Mouse (Mus musculus) frontal cortex, adult (tissue): ENCODE data around the gene Ajuba.

ENCODE experiments used
- ATAC-seq: cut with Nextera tagmentation; 2 replicates; pipeline ENCODE4 v1.9.2; 2017; ENCODE audit warnings: mild to moderate bottlenecking, moderate library complexity, mixed read lengths; ENCODE audit not compliant: low TSS enrichment

The Ajuba gene

DNA sequence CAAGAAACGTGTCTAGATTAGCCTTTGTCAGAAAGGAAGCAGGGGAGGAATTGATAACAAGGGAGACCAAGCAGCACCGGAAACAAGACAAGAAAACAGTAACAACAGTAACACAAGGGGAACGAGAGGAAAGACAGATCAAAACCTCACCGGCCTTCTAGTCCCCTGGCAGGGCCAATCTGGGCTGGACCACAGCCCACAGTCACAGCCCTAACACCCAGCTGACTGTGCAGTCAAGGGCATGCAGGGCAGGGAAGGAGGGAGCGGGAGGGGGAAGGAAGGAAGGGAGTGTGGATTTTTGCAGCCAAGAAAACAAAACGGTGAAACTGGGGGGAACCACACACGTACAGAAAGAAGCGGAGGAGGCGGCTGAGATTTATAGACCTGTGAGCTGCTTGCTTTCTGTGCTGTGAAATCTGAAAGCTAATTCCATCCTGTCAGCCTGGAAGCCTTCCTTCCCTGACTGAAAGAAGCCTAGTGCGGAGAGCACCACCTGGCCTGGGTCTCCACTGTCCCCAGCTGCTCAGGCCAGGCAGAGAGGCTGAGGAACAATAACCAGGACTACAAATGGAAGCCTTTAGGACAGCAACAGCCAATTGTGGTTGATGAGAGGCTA, 15.1 kb upstream of the Ajuba start:
- ATAC-seq, result peak; percentile 77

DNA sequence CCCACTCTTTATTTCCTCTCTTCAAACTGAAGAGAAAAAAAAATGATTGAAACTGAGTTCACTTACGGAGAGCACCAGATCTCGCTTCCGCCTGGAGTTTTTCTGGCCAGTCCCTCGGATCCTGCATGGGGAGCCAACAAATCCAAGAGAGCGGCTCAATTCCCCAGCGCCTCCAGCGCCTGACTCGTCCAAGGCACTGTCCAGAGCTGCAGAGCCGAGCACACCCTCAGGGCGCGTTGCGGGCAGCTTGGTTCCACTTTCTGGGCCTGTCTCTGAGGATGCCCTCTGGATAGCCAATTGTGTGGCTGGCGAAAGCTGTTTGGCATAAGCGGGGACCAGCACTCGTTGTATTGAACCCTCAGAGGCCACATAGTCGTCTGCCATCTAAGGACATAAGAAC, 13.7 kb upstream of the Ajuba start:
- ATAC-seq, result no peak

DNA sequence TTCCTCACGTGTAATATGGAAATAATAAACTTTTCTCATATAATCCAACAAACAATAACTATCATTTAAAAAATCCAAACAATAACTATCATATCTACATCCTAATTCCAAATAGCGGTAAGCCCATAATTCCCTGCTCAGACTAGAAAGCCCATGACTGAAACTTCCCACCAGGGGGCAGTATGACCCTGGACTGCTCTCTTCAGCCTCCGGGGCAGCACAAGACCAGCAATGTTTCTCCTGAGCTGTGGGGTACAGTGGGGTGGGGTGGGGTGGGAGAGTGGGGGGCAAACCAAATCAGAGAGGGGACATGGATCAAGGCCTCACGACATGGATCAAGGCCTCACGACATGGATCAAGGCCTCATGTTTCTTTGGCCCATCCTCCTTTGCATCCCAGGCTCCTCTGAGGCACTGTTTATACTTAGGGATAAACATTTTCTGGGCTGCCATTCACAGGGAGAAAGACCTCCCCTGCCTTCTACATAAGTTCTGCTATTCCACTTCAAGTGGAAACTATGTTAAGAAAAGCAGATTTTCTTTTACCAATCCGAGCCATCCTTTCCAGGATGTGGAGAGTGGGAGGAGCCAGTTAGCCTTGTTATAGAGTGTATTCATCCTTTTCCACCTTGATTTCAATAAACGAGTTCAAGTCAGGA, 6.5 kb upstream of the Ajuba start:
- ATAC-seq, result peak; percentile 76

- ATAC-seq, result no peak
Observed at GRCm38 (mm10) chr14:54582536-54582935, 5.2 kb upstream of the Ajuba start.

GRCm38 (mm10) chr14:54579638-54580037, 2.3 kb upstream of the Ajuba start:
- no peak for ATAC-seq

- ATAC-seq, result peak; percentile 43
Observed at GRCm38 (mm10) chr14:54578063-54578462, 705 bp upstream of the Ajuba start.

DNA sequence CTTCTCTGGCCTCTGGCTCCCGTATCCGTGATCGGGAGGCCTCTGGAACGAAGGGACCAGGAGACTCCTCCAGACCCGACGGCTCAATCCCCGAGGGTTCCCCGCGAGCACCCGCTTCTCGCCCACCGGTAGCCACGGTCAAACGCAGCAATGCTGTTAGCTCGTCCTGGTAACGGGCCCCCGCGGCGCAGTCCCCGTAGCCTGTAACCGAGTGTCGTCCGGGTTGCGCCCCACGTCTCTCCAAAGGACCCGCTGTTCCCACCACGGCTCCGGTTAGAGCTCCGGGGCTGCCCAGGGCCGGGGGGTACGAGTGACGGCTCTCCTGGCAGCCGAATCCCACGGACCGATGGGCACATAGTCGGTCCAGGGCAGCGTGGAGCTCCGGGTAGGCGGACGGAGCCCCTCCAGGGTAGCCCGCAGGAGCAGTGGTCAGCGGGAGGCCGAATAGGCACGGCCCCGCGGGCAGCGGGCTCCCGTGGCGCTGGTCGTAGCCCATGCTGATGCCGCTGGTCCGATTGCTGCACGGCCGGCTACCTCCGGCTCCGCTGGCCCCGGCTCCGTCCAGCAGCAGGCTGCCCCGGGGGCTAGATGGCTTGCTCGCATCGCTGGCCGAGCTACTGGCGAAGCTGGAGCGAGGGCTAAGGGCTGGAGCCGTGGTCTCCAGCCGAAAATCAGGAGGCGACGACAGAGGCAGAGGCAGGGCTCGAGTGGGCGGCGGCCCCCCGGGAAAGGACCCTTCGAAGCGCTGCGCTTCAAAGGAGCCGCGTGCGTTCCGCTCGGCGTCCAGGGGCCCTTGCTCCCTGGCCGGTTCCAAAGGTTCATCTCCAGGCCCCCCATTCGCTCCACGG, 893 bp downstream of the Ajuba start:
- no peak for ATAC-seq

- no peak for ATAC-seq
Observed at GRCm38 (mm10) chr14:54575631-54576030, 1.7 kb downstream of the Ajuba start.

- ATAC-seq, result no peak
Observed at GRCm38 (mm10) chr14:54575031-54575430, 2.3 kb downstream of the Ajuba start.

DNA sequence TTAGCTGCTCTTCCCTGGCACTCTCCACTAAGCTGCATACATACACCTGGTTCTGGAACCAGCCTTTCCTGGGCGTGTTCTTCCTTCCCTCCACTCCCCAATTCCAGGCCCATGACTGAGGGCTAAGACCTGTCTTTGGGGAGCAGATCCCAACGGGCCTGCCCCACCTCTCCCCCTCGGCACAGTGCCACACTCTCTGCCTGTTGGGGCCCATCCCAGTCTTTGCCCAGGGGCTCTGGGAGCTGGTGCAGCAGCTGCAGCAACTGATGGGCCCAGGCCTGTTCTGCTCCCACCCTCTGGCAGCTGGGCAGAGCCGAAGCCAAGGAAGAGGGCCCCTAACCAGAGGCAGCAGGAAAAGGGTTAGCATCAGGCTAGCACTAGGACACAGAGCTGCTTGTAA, 3.1 kb downstream of the Ajuba start:
- ATAC-seq, result no peak

- ATAC-seq, result no peak
Observed at GRCm38 (mm10) chr14:54572790-54573736, 4.3 kb downstream of the Ajuba start.

- ATAC-seq, result no peak
Observed at GRCm38 (mm10) chr14:54572122-54572521, 5.2 kb downstream of the Ajuba start.

DNA sequence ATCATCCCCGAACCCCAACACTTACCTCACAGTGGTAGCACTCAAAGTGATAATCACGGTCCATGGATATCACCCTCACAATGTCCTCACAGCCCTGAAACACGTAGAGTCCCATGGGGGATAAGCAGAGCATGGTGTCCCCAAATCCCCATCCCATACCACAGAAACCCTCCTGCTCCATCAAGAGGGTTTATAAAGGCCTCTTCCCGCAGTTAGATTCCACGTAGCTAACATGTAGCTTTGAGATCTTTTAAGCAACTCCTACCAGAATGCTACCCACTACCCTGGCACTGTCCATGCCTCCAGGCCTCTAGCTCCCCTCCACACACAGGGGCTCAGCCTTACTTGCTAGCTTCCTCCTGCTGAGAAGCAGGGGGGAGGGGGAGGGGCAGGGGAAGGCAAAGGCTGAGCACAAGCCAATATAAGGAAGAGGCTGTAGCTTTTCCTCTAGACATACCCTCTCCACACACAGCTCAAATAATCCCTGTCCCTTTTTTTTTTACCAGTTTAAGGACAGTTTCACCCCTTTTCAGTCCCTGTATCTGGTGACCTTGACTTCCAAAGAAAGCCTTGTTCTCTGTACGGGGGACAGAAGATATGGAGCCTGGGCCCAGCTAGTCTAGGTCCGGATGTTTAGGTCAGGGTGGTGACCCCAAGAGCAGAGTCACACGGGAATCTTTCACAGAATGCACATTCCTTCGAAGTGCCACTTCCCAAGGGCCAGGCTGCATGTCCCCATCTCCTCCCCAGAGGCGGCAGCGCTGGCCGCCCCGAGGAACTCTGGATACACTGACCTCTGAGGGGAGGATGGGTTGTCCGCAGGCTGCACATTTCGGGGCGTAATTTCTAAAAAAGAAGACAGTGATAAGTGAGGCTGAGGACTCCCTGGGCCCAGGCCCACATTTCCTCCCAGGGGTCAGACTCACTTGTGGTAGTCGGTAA, 7.6 kb downstream of the Ajuba start:
- ATAC-seq, result peak; percentile 22; the same call in 1 of the 2 replicates

DNA sequence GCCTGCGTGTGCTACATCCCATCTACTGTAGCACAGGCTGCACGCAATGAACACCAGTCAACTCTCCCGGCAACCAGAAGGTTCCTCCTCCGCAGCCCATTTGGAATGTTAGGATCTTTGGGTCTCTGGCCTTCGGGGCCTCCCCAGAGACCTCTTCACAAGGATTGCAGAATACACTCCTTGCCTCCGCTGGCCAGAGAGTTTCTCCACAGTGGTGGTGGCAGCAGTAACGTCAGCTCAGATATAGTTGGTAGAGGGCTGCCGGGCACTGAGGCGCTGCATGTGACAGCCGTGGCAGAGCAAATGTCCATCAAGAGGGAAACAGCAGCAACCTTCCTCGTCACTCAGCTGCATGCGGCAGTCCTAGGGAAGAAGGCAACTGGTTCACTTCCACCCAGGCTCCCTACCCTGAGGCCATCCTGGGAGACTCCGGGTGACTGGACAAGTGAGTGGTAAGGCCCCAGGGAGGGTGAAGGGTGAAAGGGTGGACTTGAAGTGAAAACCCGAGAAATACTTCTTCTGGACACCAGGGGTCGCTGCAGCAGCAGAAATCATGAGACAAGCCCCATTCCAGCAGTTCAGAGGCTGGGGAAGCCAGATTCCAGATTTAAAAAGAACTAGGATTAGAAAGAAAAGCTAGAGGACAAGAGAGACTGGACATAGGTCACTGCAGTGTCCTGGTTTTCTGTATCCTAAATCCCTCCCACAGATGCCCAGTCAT, 8.5 kb downstream of the Ajuba start:
- peak; percentile 73 for ATAC-seq

- peak; percentile 31; the same call in 1 of the 2 replicates for ATAC-seq
Observed at GRCm38 (mm10) chr14:54560527-54561242, 16.7 kb downstream of the Ajuba start.

DNA sequence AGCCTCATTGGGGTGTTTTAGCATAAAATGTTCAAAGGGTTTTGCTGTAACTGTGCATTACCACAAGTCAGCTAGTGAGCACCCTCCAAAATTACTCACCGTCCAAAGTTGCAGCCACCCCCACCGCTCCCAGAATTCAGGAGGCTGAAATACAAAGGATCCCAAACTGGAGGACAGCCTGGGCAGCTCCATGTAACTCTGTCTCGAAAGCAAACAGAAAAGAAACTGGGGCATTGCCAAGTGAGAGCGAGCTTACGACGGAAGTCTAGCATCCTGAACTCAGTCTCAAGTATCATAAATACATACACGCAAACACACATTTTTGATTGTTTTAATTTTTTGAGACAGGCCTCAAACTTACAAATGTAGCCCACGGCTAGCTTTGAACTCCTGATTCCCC, 20.0 kb downstream of the Ajuba start:
- no peak for ATAC-seq

- ATAC-seq, result peak; percentile 96
Observed at GRCm38 (mm10) chr14:54553975-54554769, 23.2 kb downstream of the Ajuba start, which contains the start of gene Haus4. TSS of gene Haus4 (minus strand) at chr14:54554616.

- ATAC-seq, result no peak
Observed at GRCm38 (mm10) chr14:54553454-54553974, 23.8 kb downstream of the Ajuba start.
